Mouse (Mus musculus) ES-E14 (cell line): ENCODE measurements at regions not wholly inside any gene's neighbourhood (a gene's known extent, or its start where the extent isn't known, plus 50 kb on each side); places are given as distances from the start of the nearest gene placed in this dataset.

Source experiments
- DNase-seq: peaks from one replicate; pipeline ENCODE4 v3.0.0-alpha.2; 2013; ENCODE audit warnings: low read depth, low spot score
- H3K27ac ChIP-seq: 2 replicates; pipeline ENCODE4 v1.5.1; 2012; ENCODE audit warnings: low read depth, mild to moderate bottlenecking, low read length, moderate library complexity, mixed read lengths; ENCODE audit not compliant: poor library complexity, insufficient read depth, severe bottlenecking
- H3K36me3 ChIP-seq: 2 replicates; pipeline ENCODE4 v1.6.1; 2012; ENCODE audit warnings: mild to moderate bottlenecking, low read length, moderate library complexity, mixed read lengths; ENCODE audit not compliant: control insufficient read depth, poor library complexity, insufficient read depth, severe bottlenecking
- H3K4me1 ChIP-seq, 2 experiments: fragments of 150-350 bp in 1 of 2; sonication (generic) in 1 of 2; 2 replicates each; pipeline ENCODE4 v1.6.1; 2012; ENCODE audit warnings: low read length in 2 of 2, mild to moderate bottlenecking in 1 of 2, mixed read lengths in 1 of 2; ENCODE audit not compliant: control insufficient read depth in 2 of 2, insufficient read depth in 2 of 2, poor library complexity in 1 of 2
- H3K4me3 ChIP-seq, 2 experiments: fragments of 150-350 bp in 1 of 2; sonication (generic) in 1 of 2; 2 replicates each; pipeline ENCODE4 v1.5.1; 2012; ENCODE audit warnings: low read length in 2 of 2, low read depth in 1 of 2, mild to moderate bottlenecking in 1 of 2, mixed read lengths in 1 of 2; ENCODE audit not compliant: insufficient read depth in 1 of 2, poor library complexity in 1 of 2, severe bottlenecking in 1 of 2
- H3K9ac ChIP-seq: 2 replicates; pipeline ENCODE4 v1.6.1; 2012; ENCODE audit warnings: low read depth, mild to moderate bottlenecking, low read length, mixed read lengths; ENCODE audit not compliant: poor library complexity, insufficient read depth, severe bottlenecking
- H3K9me3 ChIP-seq: fragments of 150-350 bp; sonication (generic); 2 replicates; pipeline ENCODE4 v1.6.1; 2012; ENCODE audit warnings: low read depth, mild to moderate bottlenecking, low read length; ENCODE audit not compliant: control insufficient read depth, insufficient read depth
- CHD2 ChIP-seq: IDR thresholded peaks from 2 replicates; pipeline ENCODE4 v1.6.1; 2014; ENCODE audit warnings: mild to moderate bottlenecking, low read depth, low read length, inconsistent platforms
- HCFC1 ChIP-seq: IDR thresholded peaks from 2 replicates; pipeline ENCODE4 v1.6.1; 2012; ENCODE audit warnings: low read length, inconsistent platforms, borderline replicate concordance; ENCODE audit not compliant: insufficient read depth
- MAFK ChIP-seq: IDR thresholded peaks from 2 replicates; pipeline ENCODE4 v1.6.1; 2014; ENCODE audit warnings: mild to moderate bottlenecking, low read depth, low read length, inconsistent platforms; ENCODE audit not compliant: insufficient read depth
- ZC3H11A ChIP-seq: IDR thresholded peaks from 2 replicates; pipeline ENCODE4 v1.6.1; 2012; ENCODE audit warnings: low read depth, mild to moderate bottlenecking, inconsistent platforms, low read length, borderline replicate concordance
- ZNF384 ChIP-seq: IDR thresholded peaks from 2 replicates; pipeline ENCODE4 v1.6.1; 2012; ENCODE audit warnings: low read depth, low read length, inconsistent platforms
- in situ Hi-C, 2 experiments: fragments of 600-800 bp; cut with MboI; formaldehyde crosslinking; loops; one replicate each; pipeline ENCODE4 v1.15.1; 2025; ENCODE audit warnings: low sequenced_read_pairs in 2 of 2, inconsistent platforms in 1 of 2; ENCODE audit not compliant: unreplicated experiment in 2 of 2

- no peak for TF ChIP-seq CHD2
- no peak for TF ChIP-seq HCFC1
- TF ChIP-seq MAFK, result no peak
- TF ChIP-seq ZC3H11A, result no peak
- no peak for TF ChIP-seq ZNF384
- no peak overlapping the region for H3K4me3 ChIP-seq
- no peaks in the 10 kb centered on the region for H3K36me3 ChIP-seq
- H3K9me3 ChIP-seq, result no peaks in the 10 kb centered on the region
- H3K27ac ChIP-seq, result no peak overlapping the region
- DNase-seq, result no peak
- no peaks in the 10 kb centered on the region for H3K4me1 ChIP-seq
- in situ Hi-C loops, result no loop called here
- no peak overlapping the region for H3K9ac ChIP-seq
Observed at GRCm38 (mm10) chr5:75793184-75793583, 185.1 kb downstream of the Kdr start.

DNA sequence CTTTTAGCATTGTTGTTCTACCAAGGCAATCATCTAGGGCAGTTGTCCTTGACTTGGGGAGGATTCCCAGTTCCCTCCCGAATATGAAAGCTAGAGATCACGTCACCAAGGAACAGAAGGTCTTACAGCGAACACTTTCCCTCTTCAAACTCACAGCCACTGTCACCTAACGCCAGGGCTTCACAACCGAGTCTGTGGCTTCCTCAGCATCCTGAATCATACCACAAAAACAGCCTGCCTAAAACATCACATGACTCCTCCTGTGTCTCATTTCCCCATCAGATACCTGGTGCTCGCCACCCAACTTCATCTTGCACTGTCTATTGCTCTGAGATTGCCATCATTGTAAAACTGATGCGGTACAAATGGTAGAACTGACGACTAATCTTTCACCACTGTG, 186.5 kb downstream of the Kdr start:
- no peak for TF ChIP-seq MAFK
- TF ChIP-seq ZNF384, result no peak
- TF ChIP-seq ZC3H11A, result no peak
- TF ChIP-seq CHD2, result no peak
- no peak for TF ChIP-seq HCFC1
- H3K9ac ChIP-seq, result no peak overlapping the region
- H3K4me1 ChIP-seq, result no peaks in the 10 kb centered on the region
- DNase-seq, result no peak
- no peak overlapping the region for H3K4me3 ChIP-seq
- in situ Hi-C loops, result no loop called here
- H3K36me3 ChIP-seq, result no peaks in the 10 kb centered on the region
- H3K27ac ChIP-seq, result no peak overlapping the region
- H3K9me3 ChIP-seq, result no peaks in the 10 kb centered on the region

DNA sequence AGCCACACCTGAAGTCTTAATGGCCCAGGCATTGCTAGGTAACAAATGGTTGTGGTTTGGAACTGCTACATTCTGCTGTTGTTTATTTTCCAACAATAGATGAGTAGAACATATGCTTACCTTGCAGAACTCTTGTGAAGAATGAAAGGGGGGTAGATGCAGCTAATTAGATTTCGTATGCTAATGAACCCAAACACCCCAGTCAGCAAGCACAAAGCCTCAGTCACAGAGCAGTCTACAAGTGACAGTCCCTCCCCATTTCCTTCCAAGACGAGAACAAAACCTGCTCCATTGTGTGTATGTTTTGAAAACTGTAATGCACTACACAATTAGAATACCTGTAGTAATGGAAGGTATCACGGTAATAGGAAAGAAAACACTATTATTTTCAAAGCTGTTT, 190.2 kb downstream of the Kdr start:
- Histone ChIP-seq H3K4me1 (no peaks in the 10 kb centered on the region), H3K9me3 (no peaks in the 10 kb centered on the region), H3K4me3 (no peak overlapping the region), H3K36me3 (no peaks in the 10 kb centered on the region), H3K27ac (no peak overlapping the region), H3K9ac (no peak overlapping the region)
- in situ Hi-C loops, result no loop called here
- no peak for DNase-seq
- TF ChIP-seq CHD2 (no peak), MAFK (0 out of 2 replicates have a peak, but pooled peaks have one; percentile 45)

- H3K9me3 ChIP-seq, result no peaks in the 10 kb centered on the region
- H3K9ac ChIP-seq, result no peak overlapping the region
- no peaks in the 10 kb centered on the region for H3K4me1 ChIP-seq
- no peak for DNase-seq
- TF ChIP-seq MAFK (no peak), HCFC1 (no peak), ZC3H11A (no peak), ZNF384 (no peak), CHD2 (no peak)
- no peak overlapping the region for H3K4me3 ChIP-seq
- no peak overlapping the region for H3K27ac ChIP-seq
- no peaks in the 10 kb centered on the region for H3K36me3 ChIP-seq
- in situ Hi-C loops, result no loop called here
Observed at GRCm38 (mm10) chr5:75786196-75786595, 192.1 kb downstream of the Kdr start.

- Histone ChIP-seq H3K4me1 (no peaks in the 10 kb centered on the region), H3K4me3 (no peak overlapping the region), H3K9ac (no peak overlapping the region), H3K9me3 (no peaks in the 10 kb centered on the region), H3K27ac (no peak overlapping the region), H3K36me3 (no peaks in the 10 kb centered on the region)
- no peak for DNase-seq
- in situ Hi-C loops, result no loop called here
- TF ChIP-seq ZC3H11A, result no peak
- no peak for TF ChIP-seq MAFK
- TF ChIP-seq HCFC1, result no peak
- no peak for TF ChIP-seq ZNF384
- TF ChIP-seq CHD2, result no peak
Observed at GRCm38 (mm10) chr5:75784998-75785593, 193.2 kb downstream of the Kdr start.
